Mouse (Mus musculus) thymus, adult 2 months (tissue): ENCODE measurements at regions not wholly inside any gene's neighbourhood (a gene's known extent, or its start where the extent isn't known, plus 50 kb on each side); places are given as distances from the start of the nearest gene placed in this dataset.

ENCODE experiments used
- CTCF ChIP-seq: fragments of 200-500 bp; IDR thresholded peaks from 2 replicates; pipeline ENCODE4 v1.5.1; 2012; ENCODE audit warnings: mild to moderate bottlenecking, control low read depth, low read length, moderate library complexity, borderline replicate concordance; ENCODE audit not compliant: control insufficient read depth, poor library complexity, insufficient read depth; ENCODE audit errors: extremely low read depth
- POLR2A ChIP-seq: fragments of 200-500 bp; IDR thresholded peaks from 2 replicates; pipeline ENCODE4 v1.6.1; 2012; ENCODE audit warnings: mild to moderate bottlenecking, low read length, control low read depth, moderate library complexity; ENCODE audit not compliant: control insufficient read depth, poor library complexity, insufficient read depth; ENCODE audit errors: extremely low read depth

GRCm38 (mm10) chr9:61258100-61258499 is 114.1 kb upstream of the Tle3 start:
- TF ChIP-seq POLR2A = no peak
- no peak for TF ChIP-seq CTCF
